Mouse (Mus musculus): ENCODE data around the gene Ovch2.
"Not testable (repeated sequence)": the region's sequence is repeated elsewhere in the genome, so short reads cannot be mapped to it uniquely, and the experiment has no call there.

The Ovch2 gene

GRCm38 (mm10) chr7:107801108-107801507, at the start of gene Ovch2:
Gene Ovch2 (minus strand): TSS chr7:107801208.
- no peak for DNase-seq (ENCODE audit: low read depth)

- not testable (repeated sequence) for DNase-seq (ENCODE audit: low read depth)
Observed at GRCm38 (mm10) chr7:107847390-107847789, 46.4 kb upstream of the Ovch2 start, which contains the start of gene Olfr470. Gene Olfr470 (minus strand): TSS chr7:107847490.

GRCm38 (mm10) chr7:107841719-107842118, 40.7 kb upstream of the Ovch2 start:
- DNase-seq (ENCODE audit: low read depth): no peak

GRCm38 (mm10) chr7:107825441-107825840, 24.4 kb upstream of the Ovch2 start, which contains the start of gene Olfr469:
Gene Olfr469 (minus strand): TSS chr7:107825541.
- DNase-seq (ENCODE audit: low read depth): not testable (repeated sequence)

- DNase-seq (ENCODE audit: low read depth): not testable (repeated sequence)
Observed at GRCm38 (mm10) chr7:107823867-107824266, 22.9 kb upstream of the Ovch2 start.

GRCm38 (mm10) chr7:107819442-107819841, 18.4 kb upstream of the Ovch2 start:
- no peak for DNase-seq (ENCODE audit: low read depth)

GRCm38 (mm10) chr7:107811963-107812362, 11.0 kb upstream of the Ovch2 start, which contains the start of gene Olfr467:
Gene Olfr467 (plus strand): TSS chr7:107812263.
- no peak for DNase-seq (ENCODE audit: low read depth)

GRCm38 (mm10) chr7:107802138-107802537, 1.1 kb upstream of the Ovch2 start:
- DNase-seq (ENCODE audit: low read depth): no peak

- DNase-seq (ENCODE audit: low read depth): no peak
Observed at GRCm38 (mm10) chr7:107796500-107796899, 4.5 kb downstream of the Ovch2 start.

- peak; percentile 6 for DNase-seq (ENCODE audit: low read depth)
Observed at GRCm38 (mm10) chr7:107787977-107788620, 12.9 kb downstream of the Ovch2 start.

- peak; percentile 4 for DNase-seq (ENCODE audit: low read depth)
Observed at GRCm38 (mm10) chr7:107779611-107780010, 21.4 kb downstream of the Ovch2 start.

- DNase-seq (ENCODE audit: low read depth): no peak
Observed at GRCm38 (mm10) chr7:107778216-107778615, 22.8 kb downstream of the Ovch2 start.

GRCm38 (mm10) chr7:107770812-107771211, 30.2 kb downstream of the Ovch2 start:
- no peak for DNase-seq (ENCODE audit: low read depth)

GRCm38 (mm10) chr7:107757308-107758151, 43.5 kb downstream of the Ovch2 start, which contains the start of gene Cyb5r2:
Gene Cyb5r2 (minus strand): TSS chr7:107758032.
- DNase-seq (ENCODE audit: low read depth): peak; percentile 4

GRCm38 (mm10) chr7:107756748-107757147, 44.3 kb downstream of the Ovch2 start:
- DNase-seq (ENCODE audit: low read depth): no peak

GRCm38 (mm10) chr7:107755905-107756304, 45.1 kb downstream of the Ovch2 start:
- no peak for DNase-seq (ENCODE audit: low read depth)

- no peak for DNase-seq (ENCODE audit: low read depth)
Observed at GRCm38 (mm10) chr7:107752031-107752520, 48.9 kb downstream of the Ovch2 start.

GRCm38 (mm10) chr7:107749721-107750120, 51.3 kb downstream of the Ovch2 start:
- no peak for DNase-seq (ENCODE audit: low read depth)

GRCm38 (mm10) chr7:107749270-107749669, 51.7 kb downstream of the Ovch2 start:
- no peak for DNase-seq (ENCODE audit: low read depth)

- no peak for DNase-seq (ENCODE audit: low read depth)
Observed at GRCm38 (mm10) chr7:107747954-107748353, 53.1 kb downstream of the Ovch2 start.

GRCm38 (mm10) chr7:107747476-107747875, 53.5 kb downstream of the Ovch2 start:
- DNase-seq (ENCODE audit: low read depth): no peak

- no peak for DNase-seq (ENCODE audit: low read depth)
Observed at GRCm38 (mm10) chr7:107746036-107746435, 55.0 kb downstream of the Ovch2 start.

GRCm38 (mm10) chr7:107745111-107745510, 55.9 kb downstream of the Ovch2 start:
- DNase-seq (ENCODE audit: low read depth): no peak
